Mouse (Mus musculus) 3T3-L1 (cell line): ENCODE measurements around the gene Adamts7.

ENCODE experiments used
- DNase-seq: peaks from one replicate; pipeline ENCODE4 v3.0.0-alpha.2; 2015; ENCODE audit warnings: low read depth, low spot score

The Adamts7 gene

GRCm38 (mm10) chr9:90233906-90234419, 71.1 kb downstream of the Adamts7 start:
- no peak for DNase-seq

DNA sequence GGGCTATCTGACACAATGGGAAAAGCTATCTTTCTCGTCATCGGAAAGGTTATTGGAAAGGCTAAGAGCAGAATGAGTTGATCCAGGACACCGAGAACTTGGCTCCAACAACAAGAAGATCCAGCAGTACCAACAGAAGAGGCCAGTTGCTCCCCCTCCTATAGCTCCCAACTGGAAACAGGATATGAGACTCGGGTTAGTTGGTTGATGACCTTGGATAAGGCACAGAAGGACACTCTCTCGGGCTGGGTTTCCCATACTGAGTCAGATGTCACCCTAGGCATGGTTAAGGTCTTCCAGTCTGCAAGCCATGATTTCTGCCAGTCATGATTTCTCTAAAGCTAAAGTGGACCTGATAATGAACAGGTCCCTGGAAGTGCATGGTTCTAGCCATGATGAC, 71.9 kb downstream of the Adamts7 start:
- DNase-seq, result no peak

- peak; percentile 70 for DNase-seq
Observed at GRCm38 (mm10) chr9:90235258-90235882, 72.5 kb downstream of the Adamts7 start.

DNA sequence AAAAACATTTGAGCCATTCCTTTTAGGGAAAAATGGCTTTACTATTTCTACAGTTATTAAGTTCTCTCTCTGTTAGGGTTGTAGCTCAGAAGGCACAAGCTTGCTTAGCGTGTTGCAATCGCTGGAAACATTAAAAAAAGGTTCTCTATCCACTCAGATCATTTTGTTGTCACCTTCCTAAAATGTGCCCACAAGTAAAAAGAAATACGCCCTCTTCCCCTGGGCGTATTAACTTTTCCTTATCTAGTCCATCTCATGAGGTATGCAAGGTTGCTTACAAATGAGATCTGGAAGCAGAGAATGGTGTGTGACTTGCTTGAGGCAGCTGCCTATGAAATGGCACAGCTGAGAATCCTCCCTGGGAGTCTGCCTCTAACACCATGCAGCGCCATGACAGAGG, 73.9 kb downstream of the Adamts7 start:
- no peak for DNase-seq

GRCm38 (mm10) chr9:90237232-90238062, 74.6 kb downstream of the Adamts7 start:
- DNase-seq, result no peak

GRCm38 (mm10) chr9:90240560-90240959, 77.7 kb downstream of the Adamts7 start:
- DNase-seq, result no peak

- DNase-seq, result no peak
Observed at GRCm38 (mm10) chr9:90241041-90241440, 78.2 kb downstream of the Adamts7 start.

DNA sequence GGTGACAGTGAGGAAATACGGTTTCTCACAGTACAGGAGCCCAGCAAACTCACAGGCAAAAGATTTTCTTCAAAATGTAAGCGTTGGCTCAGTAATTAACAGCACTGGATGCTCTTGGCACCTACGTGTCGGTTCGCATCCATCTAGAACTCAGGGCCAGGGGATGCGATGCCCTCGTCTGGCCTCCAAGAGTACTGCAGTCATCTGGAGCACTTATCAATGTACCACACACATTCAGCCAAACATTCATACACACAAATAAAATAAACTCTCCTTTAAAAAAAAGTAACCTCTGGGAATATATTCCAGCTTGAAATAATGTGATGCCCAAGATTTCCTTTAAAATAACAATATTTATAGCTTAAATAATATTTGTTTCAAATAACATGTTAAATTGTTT, 78.7 kb downstream of the Adamts7 start:
- DNase-seq, result no peak

- no peak for DNase-seq
Observed at GRCm38 (mm10) chr9:90242291-90242690, 79.4 kb downstream of the Adamts7 start.

DNA sequence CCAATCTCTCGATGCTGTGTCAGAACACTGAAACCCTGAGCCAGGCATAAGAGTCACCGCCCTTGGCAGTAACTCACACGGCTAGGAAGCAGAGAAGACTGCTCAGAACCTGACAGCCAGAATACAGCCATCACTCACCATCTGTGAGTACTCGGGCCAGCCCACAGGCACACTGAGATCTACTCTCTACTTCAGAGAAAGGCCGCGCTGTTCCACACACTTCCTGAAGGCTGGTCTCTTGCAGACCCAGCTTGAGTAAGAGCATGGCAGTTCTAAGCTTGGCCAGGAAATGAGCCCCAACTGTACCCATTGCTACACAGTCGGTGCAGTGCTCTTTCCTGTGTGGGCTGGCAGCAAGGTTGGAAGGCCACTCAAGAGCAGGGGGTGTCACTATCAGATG, 80.0 kb downstream of the Adamts7 start:
- no peak for DNase-seq

GRCm38 (mm10) chr9:90244301-90245151, 81.7 kb downstream of the Adamts7 start:
- DNase-seq, result no peak

- no peak for DNase-seq
Observed at GRCm38 (mm10) chr9:90245206-90245605, 82.3 kb downstream of the Adamts7 start.

DNA sequence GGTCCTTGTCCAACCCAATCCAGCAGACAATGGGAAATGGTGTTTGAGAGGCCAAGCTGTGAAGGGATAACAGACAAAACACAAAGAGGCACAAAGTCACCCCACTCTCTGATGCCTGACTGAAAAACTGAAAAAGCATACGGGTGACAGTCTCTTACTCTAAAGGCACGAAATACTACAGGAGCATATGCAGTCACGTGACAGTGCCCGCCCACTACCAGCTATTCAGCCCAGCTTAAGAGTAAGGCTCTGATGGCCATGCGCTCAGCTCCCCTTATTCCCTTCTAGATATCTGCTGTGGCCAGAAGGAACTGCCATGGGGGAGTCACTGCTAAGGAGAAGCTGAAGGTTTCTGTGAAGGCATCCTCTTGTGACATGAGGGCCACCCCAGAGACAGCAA, 82.9 kb downstream of the Adamts7 start:
- no peak for DNase-seq

DNA sequence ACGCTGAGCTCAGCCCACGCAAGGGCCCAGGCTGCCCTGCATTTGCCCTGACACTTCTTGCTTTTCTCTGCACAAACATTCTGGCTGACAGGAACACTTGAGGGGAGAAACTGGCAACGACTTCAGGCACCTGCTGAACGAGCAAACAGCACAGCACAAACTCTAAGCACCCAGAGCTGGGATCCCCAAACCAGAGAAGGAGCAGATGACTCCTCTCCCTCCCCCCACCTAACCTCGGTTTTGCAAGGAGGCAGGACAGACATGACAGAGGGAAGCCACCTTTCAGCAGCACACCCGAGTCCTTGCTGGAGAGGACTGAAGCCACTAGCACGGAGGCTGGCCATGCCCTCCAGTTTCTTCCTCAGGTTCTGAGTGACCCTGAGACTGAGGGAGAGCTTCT, 84.4 kb downstream of the Adamts7 start:
- DNase-seq, result no peak

DNA sequence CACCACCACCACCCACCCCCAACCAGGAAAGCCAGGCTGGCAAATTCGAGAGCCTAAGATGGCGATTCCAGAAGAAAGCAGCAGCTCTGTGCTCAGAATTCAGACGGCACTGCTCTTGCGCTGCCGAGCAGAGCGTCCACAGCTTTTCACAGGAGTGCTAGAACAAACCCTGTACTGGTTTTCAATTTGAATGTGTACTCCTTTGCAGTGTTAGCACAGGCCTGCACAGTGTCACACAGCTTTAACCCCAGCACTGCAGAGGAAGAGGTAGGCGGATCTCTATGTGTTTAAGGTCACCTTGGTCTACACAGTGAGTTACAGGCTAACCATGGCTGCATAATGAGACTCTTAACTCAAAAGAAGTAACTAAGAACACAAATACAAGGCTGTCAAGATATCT, 85.5 kb downstream of the Adamts7 start:
- DNase-seq, result no peak

DNA sequence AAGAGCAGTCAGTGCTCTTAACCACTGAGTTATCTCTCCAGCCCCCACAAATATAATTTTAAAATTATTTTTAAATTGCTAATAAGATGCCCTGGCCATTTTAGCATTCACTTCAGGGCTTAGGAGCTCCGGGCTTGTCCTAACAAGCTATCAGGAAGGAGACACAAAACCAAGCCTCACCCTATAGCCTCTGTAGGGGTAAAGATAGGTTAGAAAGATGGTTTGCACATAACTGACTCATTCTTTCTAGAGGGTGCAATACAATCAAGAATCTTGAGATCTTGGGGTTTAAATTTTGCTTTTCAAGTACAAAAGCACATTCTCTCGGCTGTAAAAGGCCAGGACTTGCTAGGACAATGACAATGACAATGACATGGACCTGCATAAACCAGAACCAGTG, 86.2 kb downstream of the Adamts7 start:
- DNase-seq, result no peak

GRCm38 (mm10) chr9:90250141-90250775, 87.4 kb downstream of the Adamts7 start:
- DNase-seq, result no peak

- no peak for DNase-seq
Observed at GRCm38 (mm10) chr9:90250964-90251750, 88.3 kb downstream of the Adamts7 start.

- DNase-seq, result no peak
Observed at GRCm38 (mm10) chr9:90253181-90253580, 90.3 kb downstream of the Adamts7 start.

- DNase-seq, result peak; percentile 13
Observed at GRCm38 (mm10) chr9:90255844-90256405, 93.1 kb downstream of the Adamts7 start.
